Comparison of ENCODE assay signal across 9 mouse cellular contexts in genomic region chr5:111675673-111676261, GRCm38 (mm10). TPM values are rescaled to one million over a fixed set of nuclear protein-coding genes. Genes with fewer than 3 reads are reported as not detected.
DNase-seq lines count a peak whose midpoint lies in the region; ATAC-seq and TF ChIP-seq lines count a peak whose summit lies in the region.
"Had no signal": no experiment of that assay in that cellular context is flagged by ENCODE, and none has a peak within 500 bp of the region (broad histone marks: within the 10 kb centered on the region; RNA-seq: fewer than 3 reads in every experiment).

No protein-coding gene starts in this region.

- DNase-seq in Muller cell, postnatal 12 days (ENCODE audit: inconsistent ontology term): peak; percentile 82
- DNase-seq in adrenal gland, postnatal 10 days: peak; percentile 79
- peak; percentile 68 for DNase-seq in forebrain, postnatal 0 days
- DNase-seq in hindbrain, embryonic 10.5 days (ENCODE audit: low spot score): peak; percentile 52
- DNase-seq in limb, embryonic 11.5 days (ENCODE audit: low spot score): no peak
- peak; percentile 37 for DNase-seq in urinary bladder, adult 2 months (ENCODE audit: low spot score)
- no peak for DNase-seq in right cerebral cortex, postnatal 14 days

- H3K36me3 ChIP-seq in forebrain, postnatal 0 days (ENCODE audit: insufficient read depth): no peaks in the 10 kb centered on the region
- H3K36me3 ChIP-seq in hindbrain, embryonic 10.5 days: no peaks in the 10 kb centered on the region
- no peaks in the 10 kb centered on the region for H3K36me3 ChIP-seq in limb, embryonic 11.5 days (ENCODE audit: control insufficient read depth, insufficient read depth, low read length)
- no peaks in the 10 kb centered on the region for H3K36me3 ChIP-seq in myocyte (ENCODE audit: control insufficient read depth, insufficient read depth)

- H3K79me2 ChIP-seq in myocyte (ENCODE audit: control insufficient read depth, insufficient read depth): no peaks in the 10 kb centered on the region

- no peaks in the 10 kb centered on the region for H3K9me3 ChIP-seq in forebrain, postnatal 0 days (ENCODE audit: low read length)
- no peaks in the 10 kb centered on the region for H3K9me3 ChIP-seq in hindbrain, embryonic 10.5 days
- H3K9me3 ChIP-seq in limb, embryonic 11.5 days (ENCODE audit: control insufficient read depth, low read length): no peaks in the 10 kb centered on the region

- 8% methylated on average over 8 of the region's 8 CpGs for WGBS in forebrain, postnatal 0 days
- 17% methylated on average over 8 of the region's 8 CpGs for WGBS in hindbrain, embryonic 10.5 days
- WGBS in limb, embryonic 11.5 days: 18% methylated on average over 8 of the region's 8 CpGs

- no peaks in the 10 kb centered on the region for H3K27me3 ChIP-seq in forebrain, postnatal 0 days (ENCODE audit: insufficient read depth, low read length)
- peaks cover 23% of the 10 kb centered on the region for H3K27me3 ChIP-seq in hindbrain, embryonic 10.5 days (ENCODE audit: insufficient read depth, poor library complexity, severe bottlenecking)
- no peaks in the 10 kb centered on the region for H3K27me3 ChIP-seq in limb, embryonic 11.5 days (ENCODE audit: control insufficient read depth, insufficient read depth, low read length)
- H3K27me3 ChIP-seq in myocyte (ENCODE audit: control insufficient read depth, insufficient read depth, insufficient read length): peaks cover 29% of the 10 kb centered on the region

- peak overlapping the region; percentile 62; the same call in 1 of the 2 replicates for H3K27ac ChIP-seq in forebrain, postnatal 0 days (ENCODE audit: low read depth, low read length)
- peak overlapping the region; percentile 81 for H3K27ac ChIP-seq in hindbrain, embryonic 10.5 days
- no peak overlapping the region for H3K27ac ChIP-seq in limb, embryonic 11.5 days (replicated peaks; ENCODE audit: low read depth, low read length)

- H3K9ac ChIP-seq in forebrain, postnatal 0 days: no peak overlapping the region
- H3K9ac ChIP-seq in limb, embryonic 11.5 days (ENCODE audit: low read length): no peak overlapping the region

- no peak overlapping the region for H3ac ChIP-seq in myocyte (ENCODE audit: control insufficient read depth, insufficient read length)

- TF ChIP-seq CTCF in forebrain, postnatal 0 days (IDR thresholded peaks at IDR 0.05; ENCODE audit: low read depth): peak; percentile 51

- no peak overlapping the region for H3K4me3 ChIP-seq in forebrain, postnatal 0 days (ENCODE audit: low read depth, low read length)
- no peak overlapping the region for H3K4me3 ChIP-seq in hindbrain, embryonic 10.5 days
- no peak overlapping the region for H3K4me3 ChIP-seq in limb, embryonic 11.5 days (ENCODE audit: low read depth, low read length)
- no peak overlapping the region for H3K4me3 ChIP-seq in myocyte

- H3K4me2 ChIP-seq in forebrain, postnatal 0 days (ENCODE audit: low read depth): no peak overlapping the region
- no peak overlapping the region for H3K4me2 ChIP-seq in limb, embryonic 11.5 days (ENCODE audit: low read depth, severe bottlenecking)
- peak overlapping the region; percentile 49 for H3K4me2 ChIP-seq in myocyte (ENCODE audit: low read depth)

- TF ChIP-seq POLR2A in myocyte (IDR thresholded peaks at IDR 0.05; ENCODE audit: insufficient read length, low read depth): no peak

- peak; percentile 46 for ATAC-seq in forebrain, postnatal 0 days
- peak; percentile 64; the same call in 1 of the 2 replicates for ATAC-seq in limb, embryonic 11.5 days (ENCODE audit: insufficient number of reproducible peaks, low FRiP score, low TSS enrichment, low read depth)

- peaks cover 29% of the 10 kb centered on the region for H3K4me1 ChIP-seq in forebrain, postnatal 0 days (ENCODE audit: insufficient read depth)
- H3K4me1 ChIP-seq in hindbrain, embryonic 10.5 days (replicated peaks): peaks cover 66% of the 10 kb centered on the region
- peaks cover 11% of the 10 kb centered on the region; the same call in 1 of the 2 replicates for H3K4me1 ChIP-seq in limb, embryonic 11.5 days (ENCODE audit: control insufficient read depth, insufficient read depth, low read length)

TF ChIP-seq in myocyte, 11 proteins besides CTCF, POLR2A, EP300 and RAD21:
- TF ChIP-seq SRF (IDR thresholded peaks at IDR 0.05; ENCODE audit: control insufficient read depth, insufficient read length, low read depth) (no peak), POLR2AphosphoS2 (IDR thresholded peaks at IDR 0.05; ENCODE audit: insufficient read length, low read depth) (no peak), TCF12 (IDR thresholded peaks at IDR 0.05; ENCODE audit: insufficient read depth, poor library complexity, severe bottlenecking) (no peak), USF1 (IDR thresholded peaks at IDR 0.05; ENCODE audit: low read depth) (no peak), TCF3 (IDR thresholded peaks at IDR 0.05; ENCODE audit: insufficient read length, low read depth) (no peak), MAX (IDR thresholded peaks at IDR 0.05; ENCODE audit: low read depth) (no peak), MYOG (IDR thresholded peaks at IDR 0.05; ENCODE audit: control insufficient read depth in 1 of 3, insufficient read depth in 1 of 3, insufficient read length in 2 of 3, low read depth in 2 of 3) (no peak), MYOD1 (IDR thresholded peaks at IDR 0.05; ENCODE audit: control insufficient read depth in 1 of 3, insufficient read length in 2 of 3, low read depth in 2 of 3) (no peak), E2F4 (IDR thresholded peaks at IDR 0.05; ENCODE audit: insufficient read depth) (no peak), REST (IDR thresholded peaks at IDR 0.05; ENCODE audit: insufficient read depth, insufficient read length) (no peak), CEBPB (IDR thresholded peaks at IDR 0.05; ENCODE audit: insufficient read depth, poor library complexity, severe bottlenecking) (no peak)
TF ChIP-seq in myocyte: peak in this region for 0.

RNA-seq across cellular contexts. Expression of gene Gm26897, which starts 58.0 kb away (rescaled TPM):
- total RNA-seq in adrenal gland, postnatal 10 days (2021): not detected
- not detected in 2 replicates for total RNA-seq in forebrain, postnatal 0 days (2014; rRNA removed)
- polyA plus RNA-seq in forebrain, postnatal 0 days (2015; fragmentation: Nextera tagmentation; extraction: Ambion mirVana): not detected in 2 replicates
- not detected in 2 replicates for polyA plus RNA-seq in hindbrain, embryonic 10.5 days (2016; fragmentation: Nextera tagmentation; extraction: Ambion mirVana)
- not detected in 2 replicates for polyA plus RNA-seq in limb, embryonic 11.5 days (2014; fragmentation: Nextera tagmentation; extraction: Ambion mirVana)
- polyA plus RNA-seq in myocyte (2012; fragmentation: generic; extraction: Trizol): not detected
- not detected in 2 replicates for polyA plus RNA-seq in urinary bladder, adult 2 months (2012; rRNA removed)
- total RNA-seq: neutrophil, adult 5-6 weeks had no signal

Comparison
In these comparisons a context has a peak if more than half of its experiments do, and no peak if none do; other contexts are left out.
1. DNase-seq: peak in Muller cell, postnatal 12 days (single experiment), adrenal gland, postnatal 10 days (single experiment), forebrain, postnatal 0 days (single experiment), hindbrain, embryonic 10.5 days (single experiment) and urinary bladder, adult 2 months (single experiment); none in limb, embryonic 11.5 days (single experiment) and right cerebral cortex, postnatal 14 days (single experiment).